Mouse (Mus musculus): ENCODE data around the gene Zfp592. TPM values are rescaled to one million over a fixed set of nuclear protein-coding genes. Genes with fewer than 3 reads are reported as not detected.
A peak's percentile ranks its signal among the peaks of the same experiment; 100 is the strongest.

The Zfp592 gene
- polyA plus RNA-seq, 1 experiment: 24.7 TPM

GRCm38 (mm10) chr7:81075299-81075698 is 81.8 kb downstream of the Zfp592 start:
- no peak overlapping the region for H3K4me3 ChIP-seq (ENCODE audit: extremely low read depth, insufficient read depth, insufficient read length)
- no peaks in the 10 kb centered on the region for H3K36me3 ChIP-seq (ENCODE audit: control insufficient read depth, insufficient read depth, low read length)
- no peaks in the 10 kb centered on the region for H3K27me3 ChIP-seq (ENCODE audit: control insufficient read depth, insufficient read depth, low read length)
- peaks cover 9% of the 10 kb centered on the region; the same call in 1 of the 2 replicates for H3K4me1 ChIP-seq (ENCODE audit: control insufficient read depth, insufficient read depth, insufficient read length)
- WGBS: 10% methylated on average over 7 of the region's 7 CpGs
- H3K27ac ChIP-seq (ENCODE audit: insufficient read depth, low read length): peak overlapping the region; percentile 54; the same call in 1 of the 2 replicates
- peak in 1 of 2 experiments; percentile 20 for DNase-seq (ENCODE audit: low read depth in 1 of 2, low spot score in 2 of 2)
- TF ChIP-seq POLR2A (IDR thresholded peaks at IDR 0.05; ENCODE audit: low read depth, low read length): no peak

GRCm38 (mm10) chr7:81075732-81076131 is 82.3 kb downstream of the Zfp592 start:
- Histone ChIP-seq H3K27me3 (ENCODE audit: control insufficient read depth, insufficient read depth, low read length) (no peaks in the 10 kb centered on the region), H3K4me3 (ENCODE audit: extremely low read depth, insufficient read depth, insufficient read length) (no peak overlapping the region), H3K27ac (ENCODE audit: insufficient read depth, low read length) (peak overlapping the region; percentile 54; the same call in 1 of the 2 replicates), H3K36me3 (ENCODE audit: control insufficient read depth, insufficient read depth, low read length) (no peaks in the 10 kb centered on the region), H3K4me1 (ENCODE audit: control insufficient read depth, insufficient read depth, insufficient read length) (peaks cover 9% of the 10 kb centered on the region; the same call in 1 of the 2 replicates)
- no peak for DNase-seq (ENCODE audit: low read depth in 1 of 2, low spot score in 2 of 2)
- 76% methylated on average over 5 of the region's 5 CpGs for WGBS
- TF ChIP-seq CTCF (IDR thresholded peaks at IDR 0.05; ENCODE audit: extremely low read depth, insufficient read depth, insufficient read length, insufficient replicate concordance) (no peak), POLR2A (IDR thresholded peaks at IDR 0.05; ENCODE audit: low read depth, low read length) (no peak)

- H3K27me3 ChIP-seq (ENCODE audit: control insufficient read depth, insufficient read depth, low read length): no peaks in the 10 kb centered on the region
- no peak for DNase-seq (ENCODE audit: low read depth in 1 of 2, low spot score in 2 of 2)
- TF ChIP-seq CTCF (IDR thresholded peaks at IDR 0.05; ENCODE audit: extremely low read depth, insufficient read depth, insufficient read length, insufficient replicate concordance) (no peak), POLR2A (IDR thresholded peaks at IDR 0.05; ENCODE audit: low read depth, low read length) (no peak)
- peaks cover 9% of the 10 kb centered on the region; the same call in 1 of the 2 replicates for H3K4me1 ChIP-seq (ENCODE audit: control insufficient read depth, insufficient read depth, insufficient read length)
- H3K4me3 ChIP-seq (ENCODE audit: extremely low read depth, insufficient read depth, insufficient read length): no peak overlapping the region
- no peak overlapping the region for H3K27ac ChIP-seq (ENCODE audit: insufficient read depth, low read length)
- H3K36me3 ChIP-seq (ENCODE audit: control insufficient read depth, insufficient read depth, low read length): no peaks in the 10 kb centered on the region
- 86% methylated on average over 6 of the region's 6 CpGs for WGBS
Observed at GRCm38 (mm10) chr7:81077009-81077408, 83.5 kb downstream of the Zfp592 start.

GRCm38 (mm10) chr7:81078740-81079139 is 85.3 kb downstream of the Zfp592 start:
- no peak for TF ChIP-seq POLR2A (IDR thresholded peaks at IDR 0.05; ENCODE audit: low read depth, low read length)
- no peak for TF ChIP-seq CTCF (IDR thresholded peaks at IDR 0.05; ENCODE audit: extremely low read depth, insufficient read depth, insufficient read length, insufficient replicate concordance)
- Histone ChIP-seq H3K4me3 (ENCODE audit: extremely low read depth, insufficient read depth, insufficient read length) (no peak overlapping the region), H3K4me1 (ENCODE audit: control insufficient read depth, insufficient read depth, insufficient read length) (peaks cover 9% of the 10 kb centered on the region; the same call in 1 of the 2 replicates), H3K27me3 (ENCODE audit: control insufficient read depth, insufficient read depth, low read length) (no peaks in the 10 kb centered on the region), H3K27ac (ENCODE audit: insufficient read depth, low read length) (no peak overlapping the region), H3K36me3 (ENCODE audit: control insufficient read depth, insufficient read depth, low read length) (no peaks in the 10 kb centered on the region)
- 88% methylated on average over 6 of the region's 6 CpGs for WGBS
- no peak for DNase-seq (ENCODE audit: low read depth in 1 of 2, low spot score in 2 of 2)

GRCm38 (mm10) chr7:81093420-81093965 is 100.0 kb downstream of the Zfp592 start:
- no peak for TF ChIP-seq CTCF (IDR thresholded peaks at IDR 0.05; ENCODE audit: extremely low read depth, insufficient read depth, insufficient read length, insufficient replicate concordance)
- TF ChIP-seq POLR2A (IDR thresholded peaks at IDR 0.05; ENCODE audit: low read depth, low read length): no peak
- Histone ChIP-seq H3K4me1 (ENCODE audit: control insufficient read depth, insufficient read depth, insufficient read length) (no peaks in the 10 kb centered on the region), H3K27me3 (ENCODE audit: control insufficient read depth, insufficient read depth, low read length) (no peaks in the 10 kb centered on the region), H3K27ac (ENCODE audit: insufficient read depth, low read length) (no peak overlapping the region), H3K4me3 (ENCODE audit: extremely low read depth, insufficient read depth, insufficient read length) (no peak overlapping the region), H3K36me3 (ENCODE audit: control insufficient read depth, insufficient read depth, low read length) (no peaks in the 10 kb centered on the region)
- DNase-seq (ENCODE audit: low read depth in 1 of 2, low spot score in 2 of 2): no peak
- 55% methylated on average over 18 of the region's 18 CpGs for WGBS

GRCm38 (mm10) chr7:81094104-81094757 is 100.8 kb downstream of the Zfp592 start:
- Histone ChIP-seq H3K27ac (ENCODE audit: insufficient read depth, low read length) (no peak overlapping the region), H3K4me1 (ENCODE audit: control insufficient read depth, insufficient read depth, insufficient read length) (no peaks in the 10 kb centered on the region), H3K27me3 (ENCODE audit: control insufficient read depth, insufficient read depth, low read length) (no peaks in the 10 kb centered on the region), H3K36me3 (ENCODE audit: control insufficient read depth, insufficient read depth, low read length) (no peaks in the 10 kb centered on the region), H3K4me3 (ENCODE audit: extremely low read depth, insufficient read depth, insufficient read length) (no peak overlapping the region)
- no peak for TF ChIP-seq CTCF (IDR thresholded peaks at IDR 0.05; ENCODE audit: extremely low read depth, insufficient read depth, insufficient read length, insufficient replicate concordance)
- no peak for TF ChIP-seq POLR2A (IDR thresholded peaks at IDR 0.05; ENCODE audit: low read depth, low read length)
- 84% methylated on average over 6 of the region's 6 CpGs for WGBS
- no peak for DNase-seq (ENCODE audit: low read depth in 1 of 2, low spot score in 2 of 2)

Other genes starting within 250 kb of the Zfp592 start
- gene Iqgap1, start 167.7 kb upstream of the Zfp592 start, polyA plus RNA-seq (2012; rRNA removed): 55.9 and 70.9 TPM in 2 replicates
- 4.3 and 6.5 TPM in 2 replicates for gene Zscan2, start 132.8 kb upstream of the Zfp592 start, polyA plus RNA-seq (2012; rRNA removed)
- 12.8 and 20.1 TPM in 2 replicates for gene Wdr73, start 92.4 kb upstream of the Zfp592 start, polyA plus RNA-seq (2012; rRNA removed)
- gene Nmb, start 88.6 kb upstream of the Zfp592 start, polyA plus RNA-seq (2012; rRNA removed): 5.3 and 5.4 TPM in 2 replicates
- gene Sec11a, start 45.9 kb upstream of the Zfp592 start, polyA plus RNA-seq (2012; rRNA removed): 36.9 and 45.3 TPM in 2 replicates
- 0.12 TPM in 2 replicates for gene Alpk3, start 63.9 kb downstream of the Zfp592 start, polyA plus RNA-seq (2012; rRNA removed)
- gene Slc28a1, start 121.1 kb downstream of the Zfp592 start, polyA plus RNA-seq (2012; rRNA removed): 0.07 and 0.12 TPM in 2 replicates
- gene Pde8a, start 219.9 kb downstream of the Zfp592 start, polyA plus RNA-seq (2012; rRNA removed): 5.5 and 6.3 TPM in 2 replicates

Data from spleen, adult 2 months (tissue).